Mouse (Mus musculus): ENCODE measurements around the gene Rhbdd1. TPM values are rescaled to one million over a fixed set of nuclear protein-coding genes. Genes with fewer than 3 reads are reported as not detected.

Rhbdd1 gene
- 1 to 10 TPM; 6.2 to 6.6 TPM for total RNA-seq (2021)
- long read RNA-seq, experiment 1, partial matches to known transcripts = 2 of 4 reads
- long read RNA-seq, experiment 1, other reads (novel, unspliced or antisense) = 0 of 4 reads
- long read RNA-seq, experiment 2, transcript Rhbdd1-201 (7 exons, 3,636 nt) = major isoform, 5 of 7 reads
- long read RNA-seq, experiment 2, partial matches to known transcripts = 1 of 7 reads
- long read RNA-seq, experiment 2, other reads (novel, unspliced or antisense) = 0 of 7 reads

DNA sequence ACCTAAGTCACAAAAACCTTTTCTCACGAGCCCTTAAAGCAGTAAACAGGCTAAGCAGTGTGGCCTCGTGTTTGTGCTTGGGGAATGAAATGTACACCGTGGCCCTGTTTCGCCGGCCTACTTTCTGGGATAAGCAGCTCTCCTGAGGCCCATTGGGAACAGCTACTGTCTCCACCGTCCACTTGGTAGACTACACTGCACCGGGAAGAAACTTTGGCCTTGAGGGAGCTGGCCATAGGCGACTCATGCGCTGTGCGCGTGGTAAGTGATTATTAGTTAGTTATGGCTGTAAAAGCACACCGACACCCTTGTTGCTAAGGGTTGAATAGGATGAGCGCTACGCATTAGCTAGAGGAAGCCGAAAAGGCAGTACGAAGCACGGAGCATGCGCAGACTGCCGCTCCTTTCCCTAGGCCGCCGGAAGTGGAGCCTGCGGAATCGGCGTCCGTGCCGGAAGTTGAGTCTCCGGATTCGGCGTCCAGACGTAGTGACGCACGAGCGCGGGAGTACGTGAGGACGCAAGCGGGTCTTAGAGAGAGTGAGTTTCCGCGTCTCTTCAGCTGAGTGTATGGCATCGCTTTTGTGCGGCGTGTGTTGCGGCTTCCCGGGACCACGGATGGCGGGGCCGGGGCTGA lies at the start of gene Rhbdd1:
TSS of gene Rhbdd1 (plus strand) at position 342 of the 635 bp plus-strand sequence.
- DNase-seq (ENCODE audit: low spot score in 2 of 2) = peak; percentile 98 to 99

DNA sequence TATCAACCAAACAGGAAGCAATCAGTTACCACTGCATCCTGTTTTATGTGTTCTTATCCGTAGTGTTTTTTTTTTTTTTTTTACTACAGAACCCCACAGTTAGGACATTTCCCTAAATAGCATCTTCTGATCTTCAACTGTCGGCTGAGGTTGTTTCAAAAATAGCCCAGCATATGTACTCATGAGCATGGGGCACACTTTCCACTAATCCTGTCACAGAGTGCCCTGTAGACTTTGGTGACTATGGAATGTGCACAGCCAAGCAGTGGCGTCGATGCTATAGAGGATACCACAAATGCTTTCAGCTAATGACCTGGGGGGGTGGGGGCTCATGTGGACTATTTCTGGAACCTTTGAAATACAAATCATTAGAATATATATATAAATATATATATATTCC lies 48.7 kb upstream of the Rhbdd1 start:
- DNase-seq (ENCODE audit: low spot score in 2 of 2) = no peak

DNA sequence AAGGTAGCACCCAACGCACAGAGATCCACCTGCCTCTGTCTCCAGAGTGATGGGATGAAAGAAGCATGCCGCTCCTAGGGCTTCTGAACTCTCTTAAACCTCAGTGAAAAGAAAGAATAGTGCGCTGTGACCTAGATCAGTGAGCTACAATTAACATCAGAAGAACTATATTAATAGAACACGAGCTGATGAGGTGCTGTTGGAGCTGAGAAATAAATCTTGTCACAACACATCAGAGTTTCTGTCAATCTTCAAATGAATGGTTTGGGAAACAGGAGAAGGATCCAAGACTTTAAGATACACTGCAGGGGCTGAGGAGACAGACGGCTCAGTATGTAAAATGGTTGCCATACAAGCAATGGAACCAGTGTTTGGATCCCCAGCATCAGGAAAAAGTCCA lies 44.0 kb upstream of the Rhbdd1 start:
- no peak for DNase-seq (ENCODE audit: low spot score in 2 of 2)

DNA sequence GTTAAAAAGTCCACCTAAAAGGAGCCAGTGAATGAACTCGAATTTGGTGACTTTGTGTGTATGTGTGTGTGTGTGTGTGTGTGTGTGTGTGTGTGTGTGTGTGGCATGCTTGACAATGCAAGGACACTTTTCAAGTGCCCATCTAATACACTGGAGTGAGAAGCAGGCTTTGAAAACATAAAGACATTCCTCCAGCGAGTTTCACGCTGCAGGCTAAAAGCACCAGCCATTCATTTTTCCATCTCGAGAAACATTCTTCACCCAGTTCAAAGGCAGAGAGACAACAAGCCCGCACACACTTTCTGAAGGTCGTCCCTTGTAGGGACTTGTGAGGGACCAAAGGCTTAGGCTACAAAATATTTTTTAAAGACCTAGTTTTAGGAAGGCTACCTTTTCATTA lies 42.7 kb upstream of the Rhbdd1 start:
- no peak for DNase-seq (ENCODE audit: low spot score in 2 of 2)

DNA sequence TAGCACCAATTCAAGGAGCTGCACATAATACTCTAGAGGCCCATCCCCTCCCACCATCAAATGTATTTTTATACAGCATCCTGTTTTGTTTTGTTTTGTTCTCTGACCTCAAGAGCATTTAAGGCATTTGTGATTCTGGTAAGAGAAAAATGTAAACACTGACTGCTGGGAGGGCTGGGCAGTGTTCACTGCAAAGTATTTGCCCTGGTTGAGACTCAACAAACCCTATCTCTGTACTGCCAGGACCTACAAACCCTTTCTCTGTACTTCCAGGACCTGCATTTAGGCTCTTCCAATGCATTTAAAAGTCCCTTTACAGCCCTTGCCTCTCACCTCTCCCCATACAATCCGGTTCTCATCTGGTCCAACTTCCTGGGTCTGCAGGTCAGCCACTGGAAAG lies 41.9 kb upstream of the Rhbdd1 start:
- DNase-seq (ENCODE audit: low spot score in 2 of 2) = no peak

DNA sequence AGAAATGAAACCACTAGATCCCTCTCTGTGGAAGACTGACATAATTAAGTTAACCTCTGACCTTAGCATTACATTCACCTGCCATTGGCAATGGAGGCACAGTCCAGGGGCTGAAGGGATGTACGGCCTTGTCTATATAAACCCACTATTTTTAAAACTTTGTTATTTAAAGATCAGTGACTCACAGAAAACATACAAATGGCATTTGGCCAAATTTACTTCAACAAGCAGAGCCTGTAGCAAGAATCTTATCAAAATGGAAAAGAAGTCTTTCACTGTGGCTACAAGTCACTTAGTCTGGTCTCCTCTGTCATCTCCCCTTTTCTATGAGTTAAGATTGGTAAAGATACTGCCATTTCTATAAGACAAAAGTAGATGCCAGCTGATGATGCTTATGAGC lies 36.5 kb upstream of the Rhbdd1 start:
- no peak for DNase-seq (ENCODE audit: low spot score in 2 of 2)

DNA sequence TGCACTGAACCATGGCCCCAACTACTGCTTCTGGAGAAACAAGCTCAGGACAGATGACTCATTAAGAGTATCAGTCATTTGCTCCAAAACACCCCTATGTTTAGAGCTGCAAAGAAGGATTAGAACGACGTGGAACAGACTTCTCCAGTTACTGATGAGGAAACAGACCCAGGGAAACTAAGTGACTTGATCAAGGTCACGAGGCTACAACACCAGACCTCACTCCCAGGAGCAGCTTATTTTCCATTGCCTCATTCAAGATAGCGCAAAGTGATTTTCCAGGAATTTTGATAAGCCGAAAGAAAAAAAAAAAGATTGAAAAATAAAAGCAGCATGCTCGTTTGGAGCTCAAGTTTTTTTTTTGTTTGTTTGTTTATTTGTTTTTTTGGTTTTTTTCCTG lies 34.4 kb upstream of the Rhbdd1 start:
- DNase-seq (ENCODE audit: low spot score in 2 of 2) = no peak

DNA sequence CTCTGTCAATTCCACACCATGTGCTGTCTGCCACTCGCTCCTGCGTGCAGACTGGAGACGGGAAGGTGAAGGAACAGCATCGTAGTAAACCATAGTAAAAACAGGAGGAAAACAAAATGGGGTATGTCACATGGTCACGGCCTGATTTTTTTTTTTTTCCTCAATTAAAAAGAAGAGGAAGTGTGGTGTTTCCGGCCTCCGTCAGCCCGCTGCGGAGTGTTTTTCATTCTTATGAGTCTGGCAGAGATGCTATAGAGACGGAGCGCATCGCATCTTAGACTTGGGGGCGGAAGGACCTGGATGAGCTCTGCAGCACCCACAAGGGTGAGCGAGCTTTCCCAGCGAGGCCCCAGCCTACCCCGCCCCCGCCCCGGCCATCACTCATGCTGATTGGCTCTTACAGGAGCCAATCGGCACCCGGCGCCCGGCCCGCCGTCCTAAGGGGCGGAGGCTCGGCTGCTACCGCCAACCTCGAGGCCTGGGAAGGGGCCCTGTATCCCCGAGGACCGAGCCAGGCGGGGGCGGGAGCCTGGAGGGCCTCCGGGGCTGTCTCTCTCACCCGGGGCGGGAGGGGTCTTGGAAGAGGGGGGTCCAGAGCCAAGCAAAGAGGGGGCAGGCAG lies 33.1 kb upstream of the Rhbdd1 start:
- DNase-seq (ENCODE audit: low spot score in 2 of 2) = peak; percentile 83 to 90

DNA sequence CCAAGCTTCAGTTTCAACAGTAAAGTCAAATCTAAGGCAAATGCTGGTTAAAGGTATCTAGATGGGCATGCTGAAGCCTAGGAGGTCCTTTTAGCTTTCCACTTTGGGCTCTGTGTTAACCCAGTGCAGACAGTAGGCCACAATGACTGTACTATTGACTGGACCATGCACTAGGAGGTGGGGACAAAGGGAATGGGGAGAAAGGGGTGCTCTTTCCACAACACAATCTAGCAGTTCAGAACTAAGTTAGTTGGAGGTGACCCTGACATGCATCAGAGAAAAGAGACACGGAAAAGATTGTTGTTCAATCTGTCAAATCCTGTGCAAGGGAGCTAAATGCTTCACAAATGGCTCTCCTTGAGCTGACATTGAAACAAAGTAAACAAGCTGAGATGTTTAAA lies 32.4 kb upstream of the Rhbdd1 start:
- peak in 1 of 2 experiments; percentile 2 for DNase-seq (ENCODE audit: low spot score in 2 of 2)

DNA sequence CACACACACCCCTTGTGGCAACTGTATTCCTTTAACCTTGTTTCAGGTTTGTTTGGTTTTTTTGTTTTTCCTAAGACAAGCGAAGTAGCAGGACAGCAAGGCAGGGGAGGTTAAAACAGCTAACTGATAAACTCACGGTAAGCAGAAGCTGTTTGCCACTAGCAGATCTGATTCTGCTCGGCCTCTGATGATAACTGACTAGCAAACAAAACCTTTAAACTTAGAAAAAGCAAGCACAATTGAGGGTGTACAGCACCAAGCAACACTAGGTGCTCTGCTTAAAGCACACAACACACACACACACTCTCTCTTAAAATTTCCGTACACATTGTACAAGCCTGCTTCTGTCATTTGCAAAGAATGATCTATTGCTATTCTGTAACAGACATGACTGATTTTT lies 31.8 kb upstream of the Rhbdd1 start:
- DNase-seq (ENCODE audit: low spot score in 2 of 2) = peak in 1 of 2 experiments; percentile 2

DNA sequence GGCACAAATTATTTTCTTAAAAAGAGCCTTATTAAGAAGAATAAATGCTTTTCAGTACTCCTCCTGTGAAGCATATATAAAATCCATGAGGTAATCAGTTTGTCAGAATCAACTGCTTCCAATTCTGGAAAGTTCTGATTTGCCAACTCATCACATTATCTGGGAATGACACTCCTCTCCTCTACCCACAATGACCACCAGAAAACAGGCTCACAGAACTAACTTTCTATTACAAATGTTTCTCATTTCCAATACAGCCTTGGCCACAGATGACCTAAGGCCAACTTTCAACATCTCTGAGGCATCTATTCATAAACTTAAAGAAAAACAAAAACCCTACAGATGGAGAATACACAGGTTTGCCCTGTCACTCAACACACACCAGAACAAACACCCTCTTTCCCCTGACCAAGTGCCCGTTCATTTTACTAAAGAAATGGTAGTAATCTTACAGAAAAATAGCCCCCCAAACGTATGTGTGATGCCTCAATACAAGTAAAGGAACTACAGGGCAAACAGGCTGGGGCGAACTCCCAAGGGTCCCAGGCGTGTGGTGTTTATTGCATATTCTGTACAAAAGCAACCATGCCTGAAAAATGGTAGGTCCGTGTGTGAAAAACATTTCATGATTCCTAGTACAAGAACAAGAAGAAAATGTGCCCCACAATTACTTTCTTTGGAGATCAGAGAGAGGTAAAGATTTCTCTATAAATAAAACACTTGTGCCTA lies 30.6 kb upstream of the Rhbdd1 start:
- no peak for DNase-seq (ENCODE audit: low spot score in 2 of 2)

DNA sequence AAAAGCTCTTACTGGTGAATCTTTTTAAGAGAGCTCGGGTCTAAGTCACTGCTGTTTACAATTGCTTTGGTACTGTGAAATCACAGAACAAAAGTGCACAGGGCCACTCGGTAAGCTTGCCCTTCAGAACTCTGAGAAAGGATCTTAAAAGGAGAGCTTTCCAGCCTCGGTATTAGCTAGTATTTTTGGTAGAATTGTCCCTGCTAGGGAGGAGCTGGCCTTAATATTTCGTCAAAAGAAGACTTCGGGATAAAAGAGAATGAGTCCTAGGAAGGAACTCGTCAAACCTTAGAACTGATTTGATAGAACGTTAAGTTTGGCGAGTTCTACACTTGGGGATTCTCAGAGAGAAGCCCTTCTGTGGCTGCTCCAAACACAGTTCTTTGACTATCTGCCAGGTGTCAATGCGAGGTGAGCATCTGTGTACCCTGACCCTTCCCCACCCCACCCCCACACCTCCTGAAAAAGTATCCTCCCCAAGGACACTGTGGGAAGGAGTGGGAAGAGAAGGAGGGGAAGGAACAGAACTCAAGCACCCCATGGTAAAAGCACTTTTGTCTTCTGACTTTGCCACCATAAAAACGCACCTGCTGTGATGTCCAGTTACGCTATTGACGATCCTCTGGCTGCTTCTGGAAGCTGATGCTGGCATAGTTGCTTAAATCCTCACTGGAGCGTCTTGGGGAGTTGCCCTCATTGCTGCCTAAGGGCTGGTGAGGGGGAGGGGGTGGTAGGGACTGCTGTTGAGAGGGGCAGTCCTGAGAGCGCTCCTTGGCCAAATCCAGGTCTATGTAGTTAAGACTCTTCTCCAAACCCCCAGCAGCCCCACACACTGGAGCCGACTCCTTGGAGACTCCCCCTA lies 29.8 kb upstream of the Rhbdd1 start:
- peak in 1 of 2 experiments; percentile 6 for DNase-seq (ENCODE audit: low spot score in 2 of 2)

DNA sequence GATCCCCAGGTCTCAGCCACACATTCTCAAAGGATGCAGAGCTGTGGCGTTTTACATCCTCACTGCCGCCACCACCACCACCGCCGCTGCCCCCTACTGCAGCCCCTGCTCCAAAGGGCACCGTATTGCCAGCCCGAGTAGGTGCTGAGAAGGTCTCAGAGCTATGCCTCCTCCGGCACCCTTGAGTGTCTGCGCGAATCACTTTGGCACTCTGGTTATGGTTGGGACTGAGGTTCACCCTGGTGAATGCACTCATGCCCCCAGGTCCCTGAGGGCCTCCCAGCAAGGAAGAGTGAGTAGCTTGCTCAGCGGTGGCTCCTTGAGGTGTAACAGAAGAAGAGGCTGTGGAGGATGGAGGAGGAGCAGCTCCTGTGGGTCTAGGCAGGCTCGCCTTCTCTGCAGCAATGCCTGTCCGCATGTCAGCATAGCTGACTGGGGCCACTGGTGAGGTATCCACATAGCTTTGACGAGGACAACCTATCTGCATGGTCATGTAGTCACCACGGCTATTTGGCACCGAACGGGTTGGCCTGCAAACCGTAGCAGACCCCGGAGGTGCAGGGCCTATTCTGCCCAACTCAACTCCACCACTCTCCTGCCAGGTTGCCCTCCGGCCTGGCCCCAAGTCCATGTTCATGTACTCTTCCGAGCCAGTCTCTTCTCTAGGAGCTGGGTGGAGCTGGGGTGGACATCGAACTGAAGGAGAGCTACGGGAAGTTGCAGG lies 29.0 kb upstream of the Rhbdd1 start:
- peak in 1 of 2 experiments; percentile 15 for DNase-seq (ENCODE audit: low spot score in 2 of 2)

DNA sequence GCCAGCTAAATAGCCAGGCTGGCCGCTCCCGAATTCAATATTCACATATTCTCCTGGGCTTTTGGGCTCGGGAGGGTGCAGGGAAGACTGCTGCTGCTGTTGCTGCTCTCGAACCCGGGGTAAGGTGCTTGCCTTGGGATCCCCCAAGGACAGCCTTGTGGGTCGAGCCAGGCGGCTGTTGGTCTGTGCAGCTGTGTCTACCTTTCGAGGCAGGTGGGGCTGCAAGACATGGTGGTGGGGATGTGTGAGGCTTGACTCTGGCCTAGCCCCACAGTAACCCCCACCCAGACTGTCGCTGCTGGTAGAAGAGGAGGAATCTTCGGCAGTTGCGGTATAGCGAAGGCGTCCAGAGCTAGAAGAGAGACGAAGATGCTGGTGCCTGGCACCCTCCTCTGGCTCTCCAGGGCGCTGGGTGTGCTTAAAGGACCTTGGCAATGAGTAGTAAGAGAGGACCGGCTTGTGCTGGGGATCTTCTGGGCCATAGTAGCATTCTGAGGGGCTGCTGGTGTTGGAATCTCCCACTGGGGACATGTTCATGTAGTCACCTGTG lies 28.4 kb upstream of the Rhbdd1 start:
- DNase-seq (ENCODE audit: low spot score in 2 of 2) = no peak

DNA sequence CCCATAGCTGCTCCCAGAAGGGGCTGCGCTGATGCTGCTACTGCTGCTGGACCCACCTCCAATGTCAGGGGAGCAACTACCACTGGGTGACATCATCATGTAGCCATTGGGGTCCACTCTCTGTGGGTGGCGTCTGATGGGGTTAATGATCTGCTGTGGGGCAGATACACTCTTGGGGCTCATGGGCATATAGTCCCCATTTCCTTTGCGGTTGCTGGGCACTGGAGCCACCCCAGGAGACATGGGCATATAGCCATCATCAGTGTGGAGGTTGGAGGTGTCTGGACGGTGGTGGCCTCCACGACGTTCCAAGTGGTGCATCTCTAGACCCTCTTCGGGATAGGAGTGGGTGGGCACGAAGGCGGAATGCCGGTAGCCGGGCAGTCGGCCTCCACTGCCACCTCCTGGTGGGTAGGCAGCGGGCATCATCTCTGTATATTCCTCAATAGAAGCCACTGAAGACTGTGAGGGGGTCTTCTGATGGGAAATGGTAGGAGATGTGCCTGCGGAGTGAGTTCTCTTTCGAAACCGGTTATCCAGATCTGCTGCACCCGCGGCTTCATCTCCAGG lies 27.7 kb upstream of the Rhbdd1 start:
- no peak for DNase-seq (ENCODE audit: low spot score in 2 of 2)

DNA sequence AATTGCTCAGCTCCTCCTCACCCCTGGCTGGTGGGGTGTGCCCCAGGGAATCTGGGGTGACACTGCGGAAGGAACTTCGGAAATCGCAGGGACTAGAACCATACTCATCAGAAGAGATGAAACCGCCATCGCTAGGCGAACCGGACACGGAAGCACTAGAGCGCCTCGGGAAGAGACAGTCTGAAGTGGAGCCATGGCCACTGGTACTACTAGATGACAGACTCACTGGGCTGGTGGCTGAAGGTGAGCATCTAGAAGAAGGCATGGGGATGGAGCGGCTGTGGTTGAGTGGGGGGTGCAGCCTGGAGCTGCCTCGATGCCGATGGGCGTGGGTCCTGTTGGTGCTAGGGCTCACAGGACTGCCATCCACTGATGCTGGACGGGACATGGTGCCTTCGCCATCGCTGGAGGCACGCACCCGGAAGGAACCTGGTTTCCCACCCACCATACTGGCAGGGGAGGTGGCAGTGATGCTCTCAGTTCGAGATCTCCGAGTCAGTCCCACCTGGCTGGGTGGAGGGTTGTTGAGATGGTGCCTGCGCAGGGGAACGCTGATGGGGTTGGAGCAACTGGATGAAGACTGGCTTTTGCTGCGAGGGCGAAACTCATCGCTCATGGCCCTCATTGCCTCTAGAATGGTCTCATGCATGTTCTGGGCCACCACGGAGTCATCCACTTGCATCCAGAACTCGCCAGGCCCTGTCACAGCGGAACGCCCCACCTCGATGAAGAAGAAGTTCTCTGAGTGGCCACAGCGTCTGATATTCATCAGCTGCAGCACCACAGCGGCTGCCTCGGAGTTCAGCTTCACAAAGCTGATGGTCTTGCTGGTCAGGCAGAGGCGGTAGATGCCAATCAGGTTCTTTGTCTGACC lies 26.9 kb upstream of the Rhbdd1 start:
- DNase-seq (ENCODE audit: low spot score in 2 of 2) = peak in 1 of 2 experiments; percentile 5

DNA sequence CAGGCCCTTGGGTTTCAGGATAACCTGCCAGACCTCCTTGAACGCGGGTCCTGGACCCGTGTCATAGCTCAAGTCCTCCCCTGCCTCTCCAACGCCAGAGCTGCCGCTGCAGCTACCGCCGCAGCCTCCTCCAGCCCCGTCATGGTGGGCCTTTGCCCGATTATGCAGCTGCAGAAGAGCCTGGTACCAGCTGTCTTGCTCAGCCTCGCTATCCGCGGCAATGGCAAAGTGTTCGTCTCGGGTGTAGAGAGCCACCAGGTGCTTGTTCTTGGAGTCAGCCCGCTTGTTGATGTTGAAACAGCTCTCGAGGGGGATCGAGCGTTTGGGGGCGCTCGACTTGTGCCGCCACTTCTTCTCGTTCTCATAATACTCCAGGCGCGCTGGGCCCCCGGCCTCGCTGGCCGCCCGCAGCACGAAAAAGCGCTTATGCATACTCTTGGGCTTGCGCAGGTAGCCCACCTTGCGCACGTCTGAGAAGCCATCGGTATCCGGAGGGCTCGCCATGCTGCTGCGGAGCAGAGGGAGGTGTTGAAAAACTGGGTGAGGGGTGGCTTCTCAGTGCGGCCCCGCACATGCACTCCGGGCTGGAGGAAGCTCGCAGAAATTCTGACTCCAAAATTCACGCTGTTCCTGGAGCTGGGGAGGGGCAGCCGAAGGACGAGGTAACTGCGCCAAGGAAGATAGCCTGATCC lies 26.1 kb upstream of the Rhbdd1 start:
- peak; percentile 55 to 78 for DNase-seq (ENCODE audit: low spot score in 2 of 2)

DNA sequence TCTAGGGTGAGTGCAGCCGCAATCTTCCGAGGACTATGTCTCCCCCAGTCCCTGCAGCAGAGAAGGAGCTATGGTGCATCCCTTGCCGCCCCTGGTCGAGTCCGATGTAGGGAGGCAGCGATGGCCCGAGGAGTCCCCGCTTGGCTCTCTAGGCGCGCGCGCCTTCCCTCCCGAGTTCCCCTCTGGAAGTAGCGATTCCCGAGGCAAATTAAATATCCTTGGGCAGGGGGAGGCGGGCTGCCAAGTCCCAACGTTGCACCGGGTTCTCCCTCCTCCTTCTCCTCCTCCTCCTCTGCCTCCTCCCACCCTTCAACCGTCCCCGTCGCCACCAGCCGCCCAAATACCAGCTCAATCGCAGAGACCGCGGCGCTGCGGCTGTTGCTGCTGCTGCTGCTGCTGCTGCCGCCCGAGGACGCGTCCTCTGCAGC lies 25.5 kb upstream of the Rhbdd1 start:
- DNase-seq (ENCODE audit: low spot score in 2 of 2) = peak; percentile 75 to 87
